Mouse (Mus musculus) thymus, adult 2 months (tissue): ENCODE measurements around the gene Bysl. TPM values are rescaled to one million over a fixed set of nuclear protein-coding genes. Genes with fewer than 3 reads are reported as not detected.
"Not testable (repeated sequence)": the region's sequence is repeated elsewhere in the genome, so short reads cannot be mapped to it uniquely, and the experiment has no call there.

Experiments used
- DNase-seq: peaks from one replicate; pipeline ENCODE4 v3.0.0; 2021
- H3K27ac ChIP-seq: fragments of 200-500 bp; 2 replicates; pipeline ENCODE4 v1.5.1; 2012; ENCODE audit warnings: low read length, control low read depth; ENCODE audit not compliant: control insufficient read depth, insufficient read depth
- H3K27me3 ChIP-seq: fragments of 200-500 bp; 2 replicates; pipeline ENCODE4 v1.6.1; 2012; ENCODE audit warnings: mild to moderate bottlenecking, low read length, moderate library complexity, mixed read lengths; ENCODE audit not compliant: control insufficient read depth, insufficient read depth
- H3K36me3 ChIP-seq: fragments of 200-500 bp; 2 replicates; pipeline ENCODE4 v1.6.1; 2012; ENCODE audit warnings: mild to moderate bottlenecking, low read length, moderate library complexity; ENCODE audit not compliant: control insufficient read depth, insufficient read depth
- H3K4me1 ChIP-seq: fragments of 200-500 bp; replicated peaks from 2 replicates; pipeline ENCODE4 v1.6.1; 2012; ENCODE audit warnings: low read length; ENCODE audit not compliant: control insufficient read depth, insufficient read depth
- H3K4me3 ChIP-seq: fragments of 200-500 bp; 2 replicates; pipeline ENCODE4 v1.5.1; 2012; ENCODE audit warnings: mild to moderate bottlenecking, low read length, control low read depth, moderate library complexity; ENCODE audit not compliant: control insufficient read depth, insufficient read depth
- CTCF ChIP-seq: fragments of 200-500 bp; IDR thresholded peaks from 2 replicates; pipeline ENCODE4 v1.5.1; 2012; ENCODE audit warnings: mild to moderate bottlenecking, control low read depth, low read length, moderate library complexity, borderline replicate concordance; ENCODE audit not compliant: control insufficient read depth, poor library complexity, insufficient read depth; ENCODE audit errors: extremely low read depth
- POLR2A ChIP-seq: fragments of 200-500 bp; IDR thresholded peaks from 2 replicates; pipeline ENCODE4 v1.6.1; 2012; ENCODE audit warnings: mild to moderate bottlenecking, low read length, control low read depth, moderate library complexity; ENCODE audit not compliant: control insufficient read depth, poor library complexity, insufficient read depth; ENCODE audit errors: extremely low read depth
- WGBS: fragments of 180-500 bp; shearing (Covaris S2); methylation state at CpG from one replicate; pipeline ENCODE4 v1.1.7; 2018; 5-methylcytosine and 5-hydroxymethylcytosine counted together
- polyA plus RNA-seq: library from polyadenylated mRNA; depleted of rRNA; stranded (reverse); fragments of >200 nt; gene quantifications from 2 replicates; pipeline ENCODE4 v1.2.3, GENCODE M21; 2012

Gene Bysl
- polyA plus RNA-seq, 1 experiment = 14.2 TPM

GRCm38 (mm10) chr17:47629717-47630677 lies 18.7 kb upstream of the Bysl start:
- H3K4me1 ChIP-seq = peaks cover 13% of the 10 kb centered on the region
- no peaks in the 10 kb centered on the region for H3K27me3 ChIP-seq
- peak overlapping the region; percentile 78 for H3K4me3 ChIP-seq
- 0 out of 2 replicates have a peak overlapping the region, but pooled peaks have one; percentile 1 for H3K27ac ChIP-seq
- DNase-seq = no peak
- WGBS = under 1% methylated on average over 61 of the region's 61 CpGs
- no peak for TF ChIP-seq CTCF
- TF ChIP-seq POLR2A = no peak
- H3K36me3 ChIP-seq = no peaks in the 10 kb centered on the region; the same call in 1 of the 2 replicates

DNA sequence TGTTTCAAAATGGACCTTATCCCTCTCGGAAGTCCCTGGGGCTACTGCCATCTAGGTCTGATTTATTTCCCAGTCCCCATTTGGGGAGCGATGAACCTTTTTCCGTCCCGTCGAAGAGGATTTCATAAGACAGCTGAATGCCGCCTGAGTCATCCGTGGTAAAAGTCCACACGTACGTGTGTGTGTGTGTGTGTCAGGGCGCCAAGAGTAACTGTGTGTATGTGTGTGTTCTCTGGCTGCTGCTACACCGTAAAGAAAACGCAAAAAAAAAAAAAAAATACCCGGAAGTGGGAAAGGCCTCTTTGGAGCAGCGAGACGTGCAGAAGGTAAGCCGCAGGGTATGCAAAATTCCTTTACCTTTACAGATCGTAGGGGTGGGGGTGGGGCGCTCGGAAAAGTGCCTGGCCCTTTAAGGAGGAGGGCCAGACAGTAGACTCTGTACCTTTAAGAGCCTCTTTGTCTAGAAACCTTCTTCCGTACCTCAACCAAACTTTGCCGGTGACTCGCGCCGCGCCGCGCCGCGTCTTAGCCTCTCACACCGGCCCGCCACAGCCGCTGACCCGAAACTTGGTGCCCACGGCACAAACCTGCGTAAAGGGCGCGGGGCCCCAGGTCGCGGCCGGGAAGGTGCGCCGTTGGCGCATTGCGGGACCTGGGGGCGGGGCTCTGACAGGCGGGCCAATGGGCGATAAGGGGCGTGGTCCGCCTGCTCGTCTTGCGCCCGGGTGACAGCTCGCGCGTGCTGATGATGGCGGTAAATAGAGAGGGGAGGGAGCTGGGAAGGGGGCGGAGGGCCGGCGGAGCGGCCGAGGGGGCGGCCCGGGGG lies 17.8 kb upstream of the Bysl start:
- H3K4me3 ChIP-seq = peak overlapping the region; percentile 78
- peaks cover 13% of the 10 kb centered on the region for H3K4me1 ChIP-seq
- no peaks in the 10 kb centered on the region for H3K27me3 ChIP-seq
- peak; percentile 95 for DNase-seq
- no peak for TF ChIP-seq CTCF
- TF ChIP-seq POLR2A = 0 out of 2 replicates have a peak, but pooled peaks have one; percentile 46
- H3K27ac ChIP-seq = peak overlapping the region; percentile 32
- peaks cover 4% of the 10 kb centered on the region for H3K36me3 ChIP-seq
- under 1% methylated on average over 63 of the region's 63 CpGs for WGBS

DNA sequence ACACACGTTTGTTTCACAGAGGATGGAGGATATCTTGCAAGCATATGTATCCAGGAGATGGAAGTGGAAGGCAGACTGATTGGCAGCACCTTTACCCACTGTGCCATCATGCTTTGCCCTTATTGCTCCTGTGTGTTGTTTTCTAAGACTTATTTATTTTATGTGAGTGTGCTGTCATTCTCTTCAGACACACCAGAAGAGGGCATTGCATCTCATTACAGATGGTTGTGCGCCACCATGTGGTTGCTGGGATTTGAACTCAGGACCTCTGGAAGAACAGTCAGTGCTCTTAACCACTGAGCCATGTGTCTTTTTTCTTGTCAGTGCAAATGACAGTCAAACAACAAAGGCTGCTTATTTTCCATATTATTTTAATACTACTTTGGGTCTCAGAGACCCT lies 16.5 kb upstream of the Bysl start:
- WGBS = 83% methylated on average over 2 of the region's 2 CpGs

DNA sequence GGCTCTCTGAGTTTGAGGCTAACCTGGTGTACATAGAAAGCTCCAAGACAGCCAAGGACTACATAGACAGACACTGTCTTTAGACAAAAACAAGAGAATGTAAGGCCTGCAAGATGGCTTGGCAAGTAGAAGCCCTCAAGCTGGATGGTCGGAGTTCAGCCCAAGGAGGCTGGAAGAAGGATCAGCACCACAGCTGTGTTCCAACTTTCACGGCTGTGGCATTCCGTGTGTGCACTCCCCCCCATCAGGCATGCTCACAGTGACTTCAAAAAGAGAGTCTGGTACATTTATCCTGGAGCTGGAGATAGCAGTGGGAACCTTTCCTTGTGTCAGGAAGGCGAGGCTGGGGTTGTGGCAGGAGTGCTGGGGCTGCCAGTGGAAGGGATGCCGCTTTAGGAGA lies 14.7 kb upstream of the Bysl start:
- H3K27me3 ChIP-seq = no peaks in the 10 kb centered on the region
- no peak for TF ChIP-seq POLR2A
- no peak for TF ChIP-seq CTCF
- H3K36me3 ChIP-seq = peaks cover 28% of the 10 kb centered on the region
- H3K27ac ChIP-seq = no peak overlapping the region
- no peak overlapping the region for H3K4me3 ChIP-seq
- 98% methylated on average over 5 of the region's 5 CpGs for WGBS
- peaks cover 13% of the 10 kb centered on the region for H3K4me1 ChIP-seq
- no peak for DNase-seq

More for the DNA sequence above, 16.5 kb upstream of the Bysl start:
- no peak overlapping the region for H3K4me3 ChIP-seq
- no peaks in the 10 kb centered on the region for H3K27me3 ChIP-seq
- no peak for DNase-seq
- H3K4me1 ChIP-seq = peaks cover 13% of the 10 kb centered on the region
- H3K36me3 ChIP-seq = peaks cover 16% of the 10 kb centered on the region
- no peak overlapping the region for H3K27ac ChIP-seq
- no peak for TF ChIP-seq CTCF
- no peak for TF ChIP-seq POLR2A

DNA sequence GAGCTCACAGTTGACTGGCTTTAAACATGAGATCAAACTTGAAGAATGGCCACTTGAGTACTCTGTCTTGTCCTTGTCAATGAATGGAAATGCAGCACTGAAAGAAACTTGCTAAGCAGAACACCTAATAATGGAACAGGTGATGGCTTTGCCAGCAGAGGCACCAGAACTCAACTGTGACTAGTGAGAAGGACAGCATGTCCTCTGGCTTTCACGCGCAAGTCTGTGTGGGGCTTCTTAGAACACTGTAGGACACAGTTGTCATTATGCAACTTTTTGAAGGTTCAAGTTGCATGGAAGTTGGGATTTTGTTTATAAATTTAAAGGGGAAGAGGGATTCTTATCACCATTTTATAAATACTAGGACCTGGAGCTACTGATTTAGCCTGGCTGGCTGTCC lies 13.8 kb upstream of the Bysl start:
- no peak for DNase-seq
- Histone ChIP-seq H3K4me1 (peaks cover 6% of the 10 kb centered on the region), H3K27me3 (no peaks in the 10 kb centered on the region), H3K27ac (no peak overlapping the region), H3K36me3 (peaks cover 28% of the 10 kb centered on the region), H3K4me3 (no peak overlapping the region)
- WGBS = 97% methylated on average over 2 of the region's 2 CpGs
- TF ChIP-seq CTCF (no peak), POLR2A (no peak)

- peaks cover 28% of the 10 kb centered on the region for H3K36me3 ChIP-seq
- H3K4me1 ChIP-seq, DNase-seq, H3K4me3 ChIP-seq, H3K27me3 ChIP-seq, H3K27ac ChIP-seq: not testable (repeated sequence)
- 89% methylated on average over 4 of the region's 5 CpGs for WGBS
Observed at GRCm38 (mm10) chr17:47624572-47624971, 13.3 kb upstream of the Bysl start.
